Mouse (Mus musculus) MEL (cell line): ENCODE results near the gene Plekhm3. TPM values are rescaled to one million over a fixed set of nuclear protein-coding genes. Genes with fewer than 3 reads are reported as not detected.

ENCODE experiments used
- DNase-seq: peaks from one replicate; pipeline ENCODE4 v3.0.0; 2011; ENCODE audit warnings: low read depth, low spot score
- H3K27ac ChIP-seq: 2 replicates; pipeline ENCODE4 v1.5.1; 2012; ENCODE audit warnings: low read depth, mild to moderate bottlenecking, control low read depth, low read length, moderate library complexity; ENCODE audit not compliant: control insufficient read depth
- H3K27me3 ChIP-seq, 2 experiments: fragments of 150-350 bp in 1 of 2; sonication (generic) in 1 of 2; 2 replicates each; pipeline ENCODE4 v1.6.1; 2012; ENCODE audit warnings: low read length in 2 of 2, mild to moderate bottlenecking in 2 of 2, improper control_type of control experiment in 1 of 2, moderate library complexity in 1 of 2; ENCODE audit not compliant: insufficient read depth in 2 of 2, control insufficient read depth in 1 of 2
- H3K36me3 ChIP-seq, 2 experiments: 2 replicates each; pipeline ENCODE4 v1.6.1; 2012 to 2014; ENCODE audit warnings: low read length in 2 of 2, improper control_type of control experiment in 1 of 2, inconsistent platforms in 1 of 2, mild to moderate bottlenecking in 1 of 2; ENCODE audit not compliant: insufficient read depth in 2 of 2, control insufficient read depth in 1 of 2
- H3K4me1 ChIP-seq, 2 experiments: fragments of 150-350 bp in 1 of 2; sonication (generic) in 1 of 2; 2 replicates each; pipeline ENCODE4 v1.6.1; 2012; ENCODE audit warnings: low read length in 2 of 2, improper control_type of control experiment in 1 of 2, mild to moderate bottlenecking in 1 of 2; ENCODE audit not compliant: insufficient read depth in 2 of 2, control insufficient read depth in 1 of 2
- H3K4me3 ChIP-seq, 2 experiments: fragments of 150-350 bp in 1 of 2; sonication (generic) in 1 of 2; 2 replicates each; pipeline ENCODE4 v1.5.1; 2012; ENCODE audit warnings: low read depth in 2 of 2, low read length in 2 of 2, mild to moderate bottlenecking in 2 of 2, moderate library complexity in 2 of 2, control low read depth in 1 of 2, improper control_type of control experiment in 1 of 2; ENCODE audit not compliant: control insufficient read depth in 1 of 2, insufficient read depth in 1 of 2
- H3K79me2 ChIP-seq: 2 replicates; pipeline ENCODE4 v1.6.1; 2012; ENCODE audit warnings: mild to moderate bottlenecking, low read length, moderate library complexity; ENCODE audit not compliant: control insufficient read depth, poor library complexity, insufficient read depth
- H3K9ac ChIP-seq: 2 replicates; pipeline ENCODE4 v1.6.1; 2012; ENCODE audit warnings: low read depth, mild to moderate bottlenecking, control low read depth, low read length, moderate library complexity; ENCODE audit not compliant: control insufficient read depth, poor library complexity, severe bottlenecking
- H3K9me3 ChIP-seq: fragments of 150-350 bp; sonication (generic); replicated peaks from 2 replicates; pipeline ENCODE4 v1.6.1; 2012; ENCODE audit warnings: mild to moderate bottlenecking, low read length, improper control_type of control experiment, moderate library complexity; ENCODE audit not compliant: insufficient read depth
- BHLHE40 ChIP-seq: IDR thresholded peaks from 2 replicates; pipeline ENCODE4 v1.6.1; 2012; ENCODE audit warnings: low read depth, mild to moderate bottlenecking, inconsistent platforms, low read length, improper control_type of control experiment, borderline replicate concordance
- CHD1 ChIP-seq: IDR thresholded peaks from 2 replicates; pipeline ENCODE4 v1.6.1; 2012; ENCODE audit warnings: low read depth, mild to moderate bottlenecking, inconsistent platforms, low read length, improper control_type of control experiment
- CHD2 ChIP-seq: IDR thresholded peaks from 2 replicates; pipeline ENCODE4 v1.6.1; 2011; ENCODE audit warnings: low read length, improper control_type of control experiment
- CTCF ChIP-seq, 3 experiments: IDR thresholded peaks in 2 of 3; conservative IDR thresholded peaks in 1 of 3; 2 replicates each; pipeline ENCODE4 v1.5.1; 2011 to 2012; ENCODE audit warnings: low read length in 3 of 3, low read depth in 2 of 3, mild to moderate bottlenecking in 2 of 3, improper control_type of control experiment in 1 of 3, inconsistent platforms in 1 of 3, mixed read lengths in 1 of 3, moderate library complexity in 1 of 3; ENCODE audit not compliant: control insufficient read depth in 1 of 3, insufficient read depth in 1 of 3, poor library complexity in 1 of 3, severe bottlenecking in 1 of 3
- E2F4 ChIP-seq: IDR thresholded peaks from 2 replicates; pipeline ENCODE4 v1.6.1; 2011; ENCODE audit warnings: low read depth, low read length, improper control_type of control experiment, borderline replicate concordance
- ELF1 ChIP-seq: IDR thresholded peaks from 2 replicates; pipeline ENCODE4 v1.6.1; 2014; ENCODE audit warnings: low read depth, mild to moderate bottlenecking, inconsistent platforms, low read length, improper control_type of control experiment, moderate library complexity
- EP300 ChIP-seq, 2 experiments: IDR thresholded peaks; 2 replicates each; pipeline ENCODE4 v1.6.1; 2011; ENCODE audit warnings: improper control_type of control experiment in 2 of 2, low read length in 2 of 2, low read depth in 1 of 2, mild to moderate bottlenecking in 1 of 2
- GABPA ChIP-seq: IDR thresholded peaks from 2 replicates; pipeline ENCODE4 v1.6.1; 2012; ENCODE audit warnings: low read depth, mild to moderate bottlenecking, inconsistent platforms, low read length, improper control_type of control experiment, moderate library complexity
- HCFC1 ChIP-seq: IDR thresholded peaks from 2 replicates; pipeline ENCODE4 v1.6.1; 2012; ENCODE audit warnings: low read depth, mild to moderate bottlenecking, inconsistent platforms, low read length, improper control_type of control experiment, moderate library complexity
- JUND ChIP-seq: IDR thresholded peaks from 2 replicates; pipeline ENCODE4 v1.6.1; 2011; ENCODE audit warnings: low read depth, mild to moderate bottlenecking, improper control_type of control experiment, low read length
- MAFK ChIP-seq: IDR thresholded peaks from 2 replicates; pipeline ENCODE4 v1.6.1; 2011; ENCODE audit warnings: low read depth, mild to moderate bottlenecking, low read length, improper control_type of control experiment, borderline replicate concordance
- MAX ChIP-seq: IDR thresholded peaks from 2 replicates; pipeline ENCODE4 v1.6.1; 2011; ENCODE audit warnings: low read length, improper control_type of control experiment
- MEF2A ChIP-seq: IDR thresholded peaks from 2 replicates; pipeline ENCODE4 v1.6.1; 2014; ENCODE audit warnings: low read depth, mild to moderate bottlenecking, inconsistent platforms, low read length, improper control_type of control experiment; ENCODE audit not compliant: poor library complexity, insufficient replicate concordance, severe bottlenecking; ENCODE audit errors: extremely low read depth
- MXI1 ChIP-seq: IDR thresholded peaks from 2 replicates; pipeline ENCODE4 v1.6.1; 2011; ENCODE audit warnings: mild to moderate bottlenecking, low read depth, low read length, improper control_type of control experiment
- MYB ChIP-seq: IDR thresholded peaks from 2 replicates; pipeline ENCODE4 v1.6.1; 2011; ENCODE audit warnings: mild to moderate bottlenecking, low read depth, low read length, improper control_type of control experiment
- MYC ChIP-seq: IDR thresholded peaks from 2 replicates; pipeline ENCODE4 v1.6.1; 2011; ENCODE audit warnings: low read depth, mild to moderate bottlenecking, low read length, improper control_type of control experiment, moderate library complexity
- NRF1 ChIP-seq: IDR thresholded peaks from 2 replicates; pipeline ENCODE4 v1.6.1; 2014; ENCODE audit warnings: low read depth, mild to moderate bottlenecking, inconsistent platforms, low read length, improper control_type of control experiment, moderate library complexity; ENCODE audit not compliant: poor library complexity, insufficient read depth, severe bottlenecking
- RAD21 ChIP-seq: IDR thresholded peaks from 2 replicates; pipeline ENCODE4 v1.6.1; 2011; ENCODE audit warnings: mild to moderate bottlenecking, low read depth, low read length, improper control_type of control experiment
- RCOR1 ChIP-seq: IDR thresholded peaks from 2 replicates; pipeline ENCODE4 v1.6.1; 2012; ENCODE audit warnings: low read depth, mild to moderate bottlenecking, inconsistent platforms, low read length, improper control_type of control experiment
- SIN3A ChIP-seq: IDR thresholded peaks from 2 replicates; pipeline ENCODE4 v1.6.1; 2012; ENCODE audit warnings: low read length, improper control_type of control experiment, inconsistent platforms
- SMC3 ChIP-seq: IDR thresholded peaks from 2 replicates; pipeline ENCODE4 v1.6.1; 2011; ENCODE audit warnings: low read depth, low read length, improper control_type of control experiment
- TCF12 ChIP-seq: IDR thresholded peaks from 2 replicates; pipeline ENCODE4 v1.6.1; 2014; ENCODE audit warnings: low read depth, mild to moderate bottlenecking, inconsistent platforms, low read length, improper control_type of control experiment, moderate library complexity
- UBTF ChIP-seq: IDR thresholded peaks from 2 replicates; pipeline ENCODE4 v1.6.1; 2012; ENCODE audit warnings: low read depth, mild to moderate bottlenecking, inconsistent platforms, low read length, improper control_type of control experiment, moderate library complexity, borderline replicate concordance; ENCODE audit not compliant: insufficient read depth
- USF1 ChIP-seq: IDR thresholded peaks from 2 replicates; pipeline ENCODE4 v1.6.1; 2014; ENCODE audit warnings: low read depth, mild to moderate bottlenecking, inconsistent platforms, low read length, improper control_type of control experiment, moderate library complexity
- ZC3H11A ChIP-seq: IDR thresholded peaks from 2 replicates; pipeline ENCODE4 v1.6.1; 2012; ENCODE audit warnings: low read depth, mild to moderate bottlenecking, inconsistent platforms, low read length, improper control_type of control experiment
- ZKSCAN1 ChIP-seq: IDR thresholded peaks from 2 replicates; pipeline ENCODE4 v1.6.1; 2012; ENCODE audit warnings: low read depth, mild to moderate bottlenecking, inconsistent platforms, low read length, improper control_type of control experiment, moderate library complexity
- ZNF384 ChIP-seq: IDR thresholded peaks from 2 replicates; pipeline ENCODE4 v1.6.1; 2012; ENCODE audit warnings: low read depth, mild to moderate bottlenecking, inconsistent platforms, low read length, improper control_type of control experiment
- polyA plus RNA-seq, 2 experiments: library from polyadenylated mRNA; stranded (reverse) in 1 of 2; unstranded in 1 of 2; fragments of >175 nt in 1 of 2; fragments of >200 nt in 1 of 2; gene quantifications; 2 replicates each; pipeline versions ENCODE4 v1.2.1 to v1.2.4; 2012; ENCODE audit warnings: low replicate concordance in 2 of 2, low read depth in 1 of 2; ENCODE audit not compliant: insufficient read length in 2 of 2, insufficient read depth in 1 of 2, missing spikeins in 1 of 2
- total RNA-seq: library from RNA; depleted of rRNA; stranded (reverse); fragments of 300-350 nt; gene quantifications from 2 replicates; pipeline ENCODE4 v1.2.3, GENCODE M21; 2012

The Plekhm3 gene
- total and polyA plus RNA-seq, 3 experiments = 1.8 to 2.0 TPM; not detected in 1

DNA sequence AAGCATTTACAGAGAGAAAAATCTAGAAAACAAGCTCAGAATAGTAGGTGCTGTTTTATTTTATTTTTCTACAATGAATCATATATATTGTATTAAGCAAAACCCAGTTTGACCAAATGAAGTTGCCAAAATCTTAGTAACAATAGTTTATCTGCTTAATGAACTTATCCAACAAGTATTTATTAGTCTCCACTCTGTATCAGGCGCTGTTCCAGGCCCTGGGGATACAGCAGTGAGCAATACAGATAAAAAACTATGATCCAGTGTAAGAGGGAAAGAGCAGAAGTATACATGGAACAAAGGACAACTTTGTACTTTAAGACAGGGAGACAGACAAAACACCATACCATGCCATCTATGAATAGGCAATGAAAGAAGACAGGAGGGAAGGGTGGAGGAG lies 81.5 kb downstream of the Plekhm3 start:
- H3K27me3 ChIP-seq = no peaks in the 10 kb centered on the region
- DNase-seq = no peak
- TF ChIP-seq BHLHE40 (no peak), CHD2 (no peak), JUND (no peak), NRF1 (no peak), CTCF (IDR thresholded peaks at IDR 0.05 in 2 of 3, conservative IDR thresholded peaks at IDR 0.05 in 1 of 3; ENCODE audit: control insufficient read depth in 1 of 3, insufficient read depth in 1 of 3, low read depth in 2 of 3, low read length in 3 of 3, poor library complexity in 1 of 3, severe bottlenecking in 1 of 3) (no peak), MYC (no peak), SIN3A (no peak), USF1 (no peak), EP300 (IDR thresholded peaks at IDR 0.05; ENCODE audit: low read depth in 1 of 2, low read length in 2 of 2) (no peak), ZNF384 (no peak), UBTF (no peak)
- TF ChIP-seq, all 39 proteins: peak for 0
- Histone ChIP-seq H3K27ac (no peak overlapping the region), H3K9ac (no peak overlapping the region), H3K36me3 (peaks cover 0 to 15% of the 10 kb centered on the region in 2 experiments; a peak in 2 of 4 replicates), H3K4me1 (peaks cover 0 to 12% of the 10 kb centered on the region in 2 experiments; a peak in 2 of 4 replicates), H3K79me2 (no peaks in the 10 kb centered on the region), H3K4me3 (no peak overlapping the region), H3K9me3 (no peaks in the 10 kb centered on the region)

GRCm38 (mm10) chr1:64871956-64872355 lies 84.7 kb downstream of the Plekhm3 start:
- H3K36me3 ChIP-seq = peaks cover 0 to 15% of the 10 kb centered on the region in 2 experiments; a peak in 2 of 4 replicates
- TF ChIP-seq E2F4 (no peak), USF1 (no peak), UBTF (no peak), MAX (no peak), MEF2A (no peak), CHD2 (no peak), RCOR1 (no peak), CHD1 (no peak), ELF1 (no peak), SIN3A (no peak), MAFK (no peak), TCF12 (no peak), SMC3 (no peak), ZKSCAN1 (no peak), MXI1 (no peak), RAD21 (no peak), HCFC1 (no peak), GABPA (no peak), ZC3H11A (no peak), MYB (no peak)
- TF ChIP-seq, all 39 proteins: peak for 0
- Histone ChIP-seq H3K4me1 (peaks cover 0 to 12% of the 10 kb centered on the region in 2 experiments; a peak in 2 of 4 replicates), H3K9ac (no peak overlapping the region), H3K27me3 (no peaks in the 10 kb centered on the region), H3K9me3 (no peaks in the 10 kb centered on the region), H3K79me2 (no peaks in the 10 kb centered on the region), H3K4me3 (no peak overlapping the region), H3K27ac (no peak overlapping the region)
- DNase-seq = no peak
